Mouse (Mus musculus): ENCODE results near the gene Adgrb3. TPM values are rescaled to one million over a fixed set of nuclear protein-coding genes. Genes with fewer than 3 reads are reported as not detected.

Adgrb3 gene
- polyA plus RNA-seq, 1 experiment from 2014 or later = 14.8 TPM

- Histone ChIP-seq H3K9me3 (ENCODE audit: control insufficient read depth, low read length) (no peaks in the 10 kb centered on the region), H3K36me3 (ENCODE audit: control insufficient read depth, insufficient read depth, low read length) (no peaks in the 10 kb centered on the region), H3K4me2 (replicated peaks; ENCODE audit: low read depth, low read length) (no peak overlapping the region), H3K27ac (ENCODE audit: low read depth, low read length) (no peak overlapping the region), H3K9ac (ENCODE audit: low read depth, low read length) (no peak overlapping the region), H3K4me3 (ENCODE audit: low read depth, low read length) (no peak overlapping the region), H3K4me1 (replicated peaks; ENCODE audit: control insufficient read depth, insufficient read depth, low read length) (no peaks in the 10 kb centered on the region), H3K27me3 (ENCODE audit: control insufficient read depth, insufficient read depth, low read length) (no peaks in the 10 kb centered on the region)
- 90% methylated on average over 5 of the region's 5 CpGs for WGBS
- ATAC-seq (ENCODE audit: low FRiP score) (no peak), DNase-seq (ENCODE audit: low spot score) (no peak)
Measured at GRCm38 (mm10) chr1:25598941-25599340, 230.6 kb downstream of the Adgrb3 start.

GRCm38 (mm10) chr1:25588568-25589118, 240.9 kb downstream of the Adgrb3 start:
- no peak overlapping the region for H3K9ac ChIP-seq (ENCODE audit: low read depth, low read length)
- ATAC-seq (ENCODE audit: low FRiP score) = no peak
- H3K4me2 ChIP-seq (replicated peaks; ENCODE audit: low read depth, low read length) = no peak overlapping the region
- WGBS = 76% methylated on average over 2 of the region's 2 CpGs
- no peaks in the 10 kb centered on the region for H3K36me3 ChIP-seq (ENCODE audit: control insufficient read depth, insufficient read depth, low read length)
- H3K9me3 ChIP-seq (ENCODE audit: control insufficient read depth, low read length) = no peaks in the 10 kb centered on the region
- H3K27me3 ChIP-seq (ENCODE audit: control insufficient read depth, insufficient read depth, low read length) = no peaks in the 10 kb centered on the region
- H3K27ac ChIP-seq (ENCODE audit: low read depth, low read length) = no peak overlapping the region
- no peak overlapping the region for H3K4me3 ChIP-seq (ENCODE audit: low read depth, low read length)
- no peak for DNase-seq (ENCODE audit: low spot score)
- no peaks in the 10 kb centered on the region for H3K4me1 ChIP-seq (replicated peaks; ENCODE audit: control insufficient read depth, insufficient read depth, low read length)

GRCm38 (mm10) chr1:25581698-25582097, 247.8 kb downstream of the Adgrb3 start:
- Histone ChIP-seq H3K27ac (ENCODE audit: low read depth, low read length) (no peak overlapping the region), H3K4me1 (replicated peaks; ENCODE audit: control insufficient read depth, insufficient read depth, low read length) (no peaks in the 10 kb centered on the region), H3K9me3 (ENCODE audit: control insufficient read depth, low read length) (no peaks in the 10 kb centered on the region), H3K27me3 (ENCODE audit: control insufficient read depth, insufficient read depth, low read length) (no peaks in the 10 kb centered on the region), H3K4me2 (replicated peaks; ENCODE audit: low read depth, low read length) (no peak overlapping the region), H3K36me3 (ENCODE audit: control insufficient read depth, insufficient read depth, low read length) (no peaks in the 10 kb centered on the region), H3K4me3 (ENCODE audit: low read depth, low read length) (no peak overlapping the region), H3K9ac (ENCODE audit: low read depth, low read length) (no peak overlapping the region)
- DNase-seq (ENCODE audit: low spot score) (no peak), ATAC-seq (ENCODE audit: low FRiP score) (no peak)
- 70% methylated on average over 1 of the region's 1 CpGs for WGBS

GRCm38 (mm10) chr1:25577836-25578235, 251.7 kb downstream of the Adgrb3 start:
- H3K27ac ChIP-seq (ENCODE audit: low read depth, low read length) = no peak overlapping the region
- no peak overlapping the region for H3K4me2 ChIP-seq (replicated peaks; ENCODE audit: low read depth, low read length)
- no peak overlapping the region for H3K4me3 ChIP-seq (ENCODE audit: low read depth, low read length)
- no peaks in the 10 kb centered on the region for H3K4me1 ChIP-seq (replicated peaks; ENCODE audit: control insufficient read depth, insufficient read depth, low read length)
- H3K9me3 ChIP-seq (ENCODE audit: control insufficient read depth, low read length) = no peaks in the 10 kb centered on the region
- H3K36me3 ChIP-seq (ENCODE audit: control insufficient read depth, insufficient read depth, low read length) = no peaks in the 10 kb centered on the region
- 72% methylated on average over 4 of the region's 4 CpGs for WGBS
- H3K9ac ChIP-seq (ENCODE audit: low read depth, low read length) = no peak overlapping the region
- no peaks in the 10 kb centered on the region for H3K27me3 ChIP-seq (ENCODE audit: control insufficient read depth, insufficient read depth, low read length)
- DNase-seq (ENCODE audit: low spot score) (no peak), ATAC-seq (ENCODE audit: low FRiP score) (no peak)

GRCm38 (mm10) chr1:25576598-25576997, 252.9 kb downstream of the Adgrb3 start:
- H3K4me3 ChIP-seq (ENCODE audit: low read depth, low read length) = no peak overlapping the region
- 88% methylated on average over 6 of the region's 6 CpGs for WGBS
- ATAC-seq (ENCODE audit: low FRiP score) (no peak), DNase-seq (ENCODE audit: low spot score) (no peak)
- H3K27me3 ChIP-seq (ENCODE audit: control insufficient read depth, insufficient read depth, low read length) = no peaks in the 10 kb centered on the region
- no peaks in the 10 kb centered on the region for H3K9me3 ChIP-seq (ENCODE audit: control insufficient read depth, low read length)
- H3K4me2 ChIP-seq (replicated peaks; ENCODE audit: low read depth, low read length) = no peak overlapping the region
- no peaks in the 10 kb centered on the region for H3K4me1 ChIP-seq (replicated peaks; ENCODE audit: control insufficient read depth, insufficient read depth, low read length)
- no peaks in the 10 kb centered on the region for H3K36me3 ChIP-seq (ENCODE audit: control insufficient read depth, insufficient read depth, low read length)
- H3K27ac ChIP-seq (ENCODE audit: low read depth, low read length) = no peak overlapping the region
- no peak overlapping the region for H3K9ac ChIP-seq (ENCODE audit: low read depth, low read length)

- no peak overlapping the region for H3K9ac ChIP-seq (ENCODE audit: low read depth, low read length)
- no peaks in the 10 kb centered on the region for H3K4me1 ChIP-seq (replicated peaks; ENCODE audit: control insufficient read depth, insufficient read depth, low read length)
- no peaks in the 10 kb centered on the region for H3K27me3 ChIP-seq (ENCODE audit: control insufficient read depth, insufficient read depth, low read length)
- no peak overlapping the region for H3K4me2 ChIP-seq (replicated peaks; ENCODE audit: low read depth, low read length)
- no peaks in the 10 kb centered on the region for H3K36me3 ChIP-seq (ENCODE audit: control insufficient read depth, insufficient read depth, low read length)
- H3K27ac ChIP-seq (ENCODE audit: low read depth, low read length) = no peak overlapping the region
- 95% methylated on average over 1 of the region's 1 CpGs for WGBS
- H3K4me3 ChIP-seq (ENCODE audit: low read depth, low read length) = no peak overlapping the region
- ATAC-seq (ENCODE audit: low FRiP score) = no peak
- no peaks in the 10 kb centered on the region for H3K9me3 ChIP-seq (ENCODE audit: control insufficient read depth, low read length)
- no peak for DNase-seq (ENCODE audit: low spot score)
Measured at GRCm38 (mm10) chr1:25568096-25568495, 261.4 kb downstream of the Adgrb3 start.

- H3K36me3 ChIP-seq (ENCODE audit: control insufficient read depth, insufficient read depth, low read length) = no peaks in the 10 kb centered on the region
- no peaks in the 10 kb centered on the region for H3K27me3 ChIP-seq (ENCODE audit: control insufficient read depth, insufficient read depth, low read length)
- no peak overlapping the region for H3K4me2 ChIP-seq (replicated peaks; ENCODE audit: low read depth, low read length)
- H3K9ac ChIP-seq (ENCODE audit: low read depth, low read length) = no peak overlapping the region
- no peak overlapping the region for H3K27ac ChIP-seq (ENCODE audit: low read depth, low read length)
- no peaks in the 10 kb centered on the region for H3K4me1 ChIP-seq (replicated peaks; ENCODE audit: control insufficient read depth, insufficient read depth, low read length)
- WGBS = 74% methylated on average over 1 of the region's 1 CpGs
- no peak for ATAC-seq (ENCODE audit: low FRiP score)
- H3K9me3 ChIP-seq (ENCODE audit: control insufficient read depth, low read length) = no peaks in the 10 kb centered on the region
- H3K4me3 ChIP-seq (ENCODE audit: low read depth, low read length) = no peak overlapping the region
- no peak for DNase-seq (ENCODE audit: low spot score)
Measured at GRCm38 (mm10) chr1:25546072-25546471, 283.4 kb downstream of the Adgrb3 start.

- Histone ChIP-seq H3K27me3 (ENCODE audit: control insufficient read depth, insufficient read depth, low read length) (no peaks in the 10 kb centered on the region), H3K4me3 (ENCODE audit: low read depth, low read length) (no peak overlapping the region), H3K36me3 (ENCODE audit: control insufficient read depth, insufficient read depth, low read length) (no peaks in the 10 kb centered on the region), H3K27ac (ENCODE audit: low read depth, low read length) (no peak overlapping the region), H3K4me2 (replicated peaks; ENCODE audit: low read depth, low read length) (no peak overlapping the region), H3K9me3 (ENCODE audit: control insufficient read depth, low read length) (no peaks in the 10 kb centered on the region), H3K9ac (ENCODE audit: low read depth, low read length) (no peak overlapping the region), H3K4me1 (replicated peaks; ENCODE audit: control insufficient read depth, insufficient read depth, low read length) (no peaks in the 10 kb centered on the region)
- WGBS = 70% methylated on average over 2 of the region's 2 CpGs
- DNase-seq (ENCODE audit: low spot score) (no peak), ATAC-seq (ENCODE audit: low FRiP score) (no peak)
Measured at GRCm38 (mm10) chr1:25543915-25544314, 285.6 kb downstream of the Adgrb3 start.

GRCm38 (mm10) chr1:25542891-25543290, 286.6 kb downstream of the Adgrb3 start:
- no peak overlapping the region for H3K27ac ChIP-seq (ENCODE audit: low read depth, low read length)
- no peak overlapping the region for H3K4me2 ChIP-seq (replicated peaks; ENCODE audit: low read depth, low read length)
- 75% methylated on average over 3 of the region's 3 CpGs for WGBS
- ATAC-seq (ENCODE audit: low FRiP score) (no peak), DNase-seq (ENCODE audit: low spot score) (no peak)
- no peaks in the 10 kb centered on the region for H3K9me3 ChIP-seq (ENCODE audit: control insufficient read depth, low read length)
- no peaks in the 10 kb centered on the region for H3K27me3 ChIP-seq (ENCODE audit: control insufficient read depth, insufficient read depth, low read length)
- no peaks in the 10 kb centered on the region for H3K36me3 ChIP-seq (ENCODE audit: control insufficient read depth, insufficient read depth, low read length)
- no peak overlapping the region for H3K9ac ChIP-seq (ENCODE audit: low read depth, low read length)
- H3K4me1 ChIP-seq (replicated peaks; ENCODE audit: control insufficient read depth, insufficient read depth, low read length) = no peaks in the 10 kb centered on the region
- no peak overlapping the region for H3K4me3 ChIP-seq (ENCODE audit: low read depth, low read length)

Measured in hindbrain, embryonic 11.5 days (tissue).